Mouse (Mus musculus) limb, embryonic 11.5 days (tissue): Measurements from ENCODE around the gene Lmntd1. TPM values are rescaled to one million over a fixed set of nuclear protein-coding genes. Genes with fewer than 3 reads are reported as not detected.

Experiments
- ATAC-seq: fragments of 200-750 bp; cut with Nextera tagmentation; 2 replicates; pipeline ENCODE4 v1.8.0; 2017; ENCODE audit warnings: low read depth; ENCODE audit not compliant: insufficient number of reproducible peaks, low FRiP score, low TSS enrichment
- DNase-seq: peaks from one replicate; pipeline ENCODE4 v3.0.0-alpha.2; 2015; ENCODE audit warnings: low spot score
- H3K27ac ChIP-seq: fragments of 300-500 bp; sonication (generic); replicated peaks from 2 replicates; pipeline ENCODE4 v1.5.1; 2014; ENCODE audit warnings: low read depth, mild to moderate bottlenecking, low read length
- H3K27me3 ChIP-seq: fragments of 300-500 bp; sonication (generic); 2 replicates; pipeline ENCODE4 v1.6.1; 2014; ENCODE audit warnings: mild to moderate bottlenecking, low read length, mixed read lengths; ENCODE audit not compliant: control insufficient read depth, insufficient read depth
- H3K36me3 ChIP-seq: fragments of 300-500 bp; sonication (generic); 2 replicates; pipeline ENCODE4 v1.6.1; 2014; ENCODE audit warnings: mild to moderate bottlenecking, low read length, moderate library complexity, mixed read lengths; ENCODE audit not compliant: control insufficient read depth, insufficient read depth
- H3K4me1 ChIP-seq: fragments of 300-500 bp; sonication (generic); 2 replicates; pipeline ENCODE4 v1.6.1; 2014; ENCODE audit warnings: low read length, mixed read lengths; ENCODE audit not compliant: control insufficient read depth, insufficient read depth
- H3K4me2 ChIP-seq: fragments of 300-500 bp; sonication (generic); 2 replicates; pipeline ENCODE4 v1.6.1; 2014; ENCODE audit warnings: low read depth, mild to moderate bottlenecking, moderate library complexity; ENCODE audit not compliant: severe bottlenecking
- H3K4me3 ChIP-seq: fragments of 300-500 bp; sonication (generic); 2 replicates; pipeline ENCODE4 v1.5.1; 2014; ENCODE audit warnings: low read depth, low read length
- H3K9ac ChIP-seq: fragments of 300-500 bp; sonication (generic); 2 replicates; pipeline ENCODE4 v1.6.1; 2014; ENCODE audit warnings: mild to moderate bottlenecking, low read length
- H3K9me3 ChIP-seq: fragments of 300-500 bp; sonication (generic); 2 replicates; pipeline ENCODE4 v1.6.1; 2016; ENCODE audit warnings: low read length; ENCODE audit not compliant: control insufficient read depth
- WGBS: fragments of 180-500 bp; shearing (Covaris S2); extraction: QIAGEN DNeasy Blood & Tissue Kit; methylation state at CpG from one replicate; pipeline ENCODE4 v1.1.7; 2014; 5-methylcytosine and 5-hydroxymethylcytosine counted together
- polyA plus RNA-seq: library from polyadenylated mRNA; unstranded; fragments of >200 nt; fragmentation: Nextera tagmentation; extraction: Ambion mirVana; gene quantifications from 2 replicates; pipeline ENCODE4 v1.2.1, GENCODE M21; 2014

Lmntd1 gene
- polyA plus RNA-seq, 1 experiment from 2014 or later, result 0.37 TPM

DNA sequence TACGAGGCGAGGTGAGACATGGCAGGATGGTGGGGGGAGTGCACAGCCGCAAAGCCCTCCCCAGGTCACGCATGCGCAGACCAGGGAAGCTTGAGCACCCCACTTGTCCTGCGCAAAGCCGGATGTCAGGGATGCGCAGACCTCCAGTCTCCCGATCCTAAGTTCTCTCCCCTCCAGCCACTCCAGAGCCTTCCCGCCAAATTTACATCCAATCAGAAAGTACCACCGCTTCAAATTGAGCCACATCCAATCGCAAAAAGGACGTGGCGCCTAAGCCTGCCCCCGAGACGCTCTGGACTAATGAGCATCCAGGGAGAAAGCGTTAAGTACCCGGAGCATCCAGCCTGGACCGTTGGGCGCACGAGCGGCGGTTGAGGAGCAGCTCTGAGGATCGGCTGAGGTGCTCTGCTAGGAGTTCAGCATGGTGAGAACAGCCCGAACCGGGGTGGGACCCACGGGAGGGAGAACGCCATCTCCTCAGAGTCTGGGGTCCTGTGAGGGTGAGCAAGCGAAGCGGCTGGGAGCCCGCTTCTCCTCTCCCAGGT is 1.6 kb upstream of the Lmntd1 start, which contains the start of gene Tuba3b:
Gene Tuba3b, plus strand, starts transcription at position 92 of the 545 bp plus-strand sequence.
- H3K4me1 ChIP-seq, result no peaks in the 10 kb centered on the region
- WGBS, result 96% methylated on average over 31 of the region's 31 CpGs
- H3K4me3 ChIP-seq, result no peak within 1 kb of the TSS
- H3K36me3 ChIP-seq, result no peaks in the 10 kb centered on the region
- no peak for ATAC-seq
- H3K9ac ChIP-seq, result no peak within 1 kb of the TSS
- no peak within 1 kb of the TSS for H3K4me2 ChIP-seq
- no peaks in the 10 kb centered on the region for H3K9me3 ChIP-seq
- no peaks in the 10 kb centered on the region for H3K27me3 ChIP-seq
- DNase-seq, result no peak
- no peak within 1 kb of the TSS for H3K27ac ChIP-seq

GRCm38 (mm10) chr6:145612611-145613010 is 1.5 kb downstream of the Lmntd1 start:
- DNase-seq (no peak), ATAC-seq (no peak)
- no peaks in the 10 kb centered on the region for H3K9me3 ChIP-seq
- no peak overlapping the region for H3K4me2 ChIP-seq
- no peak overlapping the region for H3K27ac ChIP-seq
- no peak overlapping the region for H3K9ac ChIP-seq
- H3K4me3 ChIP-seq, result no peak overlapping the region
- H3K36me3 ChIP-seq, result no peaks in the 10 kb centered on the region
- 91% methylated on average over 3 of the region's 3 CpGs for WGBS
- no peaks in the 10 kb centered on the region for H3K4me1 ChIP-seq
- H3K27me3 ChIP-seq, result no peaks in the 10 kb centered on the region

- H3K27me3 ChIP-seq, result no peaks in the 10 kb centered on the region
- WGBS, result 91% methylated on average over 5 of the region's 5 CpGs
Measured at GRCm38 (mm10) chr6:145610901-145611300, 3.2 kb downstream of the Lmntd1 start.

DNA sequence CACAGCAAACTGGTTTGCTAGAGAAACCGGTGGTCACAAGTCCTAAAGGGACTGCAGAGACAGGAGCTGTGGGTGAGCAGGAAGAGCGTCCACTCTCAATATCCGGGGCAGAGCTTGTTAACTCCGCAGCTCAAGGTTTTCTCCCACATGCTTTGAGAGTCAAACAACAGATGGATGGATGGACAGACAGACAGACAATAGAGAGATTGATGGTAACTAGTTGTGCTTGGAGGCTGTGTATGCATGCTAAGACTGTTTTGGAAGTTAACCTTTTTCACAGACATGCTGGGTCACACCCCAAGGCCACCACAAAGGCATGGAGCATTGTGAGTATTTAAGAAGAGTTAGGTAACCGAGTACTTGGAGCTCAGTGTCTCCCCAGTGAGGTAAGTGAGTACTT is 5.4 kb downstream of the Lmntd1 start:
- Histone ChIP-seq H3K9me3 (no peaks in the 10 kb centered on the region), H3K4me2 (no peak overlapping the region), H3K9ac (no peak overlapping the region), H3K36me3 (no peaks in the 10 kb centered on the region), H3K4me1 (peaks cover 20% of the 10 kb centered on the region), H3K4me3 (no peak overlapping the region), H3K27ac (no peak overlapping the region), H3K27me3 (no peaks in the 10 kb centered on the region)
- WGBS, result 91% methylated on average over 5 of the region's 5 CpGs
- ATAC-seq (no peak), DNase-seq (no peak)

More at GRCm38 (mm10) chr6:145610901-145611300, 3.2 kb downstream of the Lmntd1 start:
- Histone ChIP-seq H3K4me1 (peaks cover 6% of the 10 kb centered on the region; the same call in 1 of the 2 replicates), H3K36me3 (no peaks in the 10 kb centered on the region), H3K4me3 (no peak overlapping the region), H3K9ac (no peak overlapping the region), H3K27ac (no peak overlapping the region), H3K9me3 (no peaks in the 10 kb centered on the region), H3K4me2 (no peak overlapping the region)
- no peak for ATAC-seq
- no peak for DNase-seq

- DNase-seq (no peak), ATAC-seq (no peak)
- Histone ChIP-seq H3K4me1 (peaks cover 20% of the 10 kb centered on the region), H3K9ac (no peak overlapping the region), H3K27ac (no peak overlapping the region), H3K9me3 (no peaks in the 10 kb centered on the region), H3K27me3 (no peaks in the 10 kb centered on the region), H3K36me3 (no peaks in the 10 kb centered on the region), H3K4me2 (no peak overlapping the region), H3K4me3 (no peak overlapping the region)
- WGBS, result 92% methylated on average over 4 of the region's 4 CpGs
Measured at GRCm38 (mm10) chr6:145607746-145608145, 6.4 kb downstream of the Lmntd1 start.

GRCm38 (mm10) chr6:145605203-145605602 is 8.9 kb downstream of the Lmntd1 start:
- Histone ChIP-seq H3K9ac (no peak overlapping the region), H3K4me2 (no peak overlapping the region), H3K36me3 (no peaks in the 10 kb centered on the region), H3K27me3 (no peaks in the 10 kb centered on the region), H3K27ac (no peak overlapping the region), H3K4me1 (peaks cover 27% of the 10 kb centered on the region), H3K4me3 (no peak overlapping the region), H3K9me3 (no peaks in the 10 kb centered on the region; the same call in 1 of the 2 replicates)
- peak; percentile 51 for DNase-seq
- ATAC-seq, result 0 out of 2 replicates have a peak, but pooled peaks have one; percentile 9
- WGBS, result 9% methylated on average over 3 of the region's 3 CpGs

DNA sequence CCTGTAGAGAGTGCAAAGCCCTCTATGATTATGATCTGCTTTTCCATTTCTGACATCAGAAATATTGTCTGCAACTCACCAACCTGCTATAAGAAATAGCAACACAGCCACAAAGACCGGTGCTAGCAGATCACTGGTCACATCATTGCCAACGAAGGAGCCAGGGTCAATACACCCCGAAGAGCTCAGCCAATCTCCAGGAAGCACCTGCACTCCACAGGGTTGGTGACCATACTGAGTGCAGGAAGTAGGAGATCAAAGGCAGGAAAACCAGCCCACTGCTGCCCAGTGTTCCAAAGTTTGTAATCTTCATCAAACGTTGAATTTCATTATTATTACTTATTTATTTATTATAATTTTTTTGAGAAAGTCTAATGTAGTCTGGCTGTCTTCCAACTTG is 9.5 kb downstream of the Lmntd1 start:
- WGBS, result 32% methylated on average over 4 of the region's 4 CpGs
- peaks cover 27% of the 10 kb centered on the region for H3K4me1 ChIP-seq

GRCm38 (mm10) chr6:145604126-145604525 is 10.0 kb downstream of the Lmntd1 start:
- Histone ChIP-seq H3K9me3 (no peaks in the 10 kb centered on the region; the same call in 1 of the 2 replicates), H3K9ac (no peak overlapping the region), H3K27ac (no peak overlapping the region), H3K4me2 (no peak overlapping the region), H3K36me3 (no peaks in the 10 kb centered on the region), H3K4me1 (peaks cover 27% of the 10 kb centered on the region), H3K27me3 (no peaks in the 10 kb centered on the region), H3K4me3 (no peak overlapping the region)
- WGBS, result 43% methylated on average over 2 of the region's 2 CpGs
- no peak for DNase-seq
- ATAC-seq, result no peak

More for the DNA sequence above, 9.5 kb downstream of the Lmntd1 start:
- DNase-seq (peak; percentile 35), ATAC-seq (no peak)
- H3K4me2 ChIP-seq, result no peak overlapping the region
- H3K36me3 ChIP-seq, result no peaks in the 10 kb centered on the region
- no peak overlapping the region for H3K27ac ChIP-seq
- no peaks in the 10 kb centered on the region; the same call in 1 of the 2 replicates for H3K9me3 ChIP-seq
- H3K4me3 ChIP-seq, result no peak overlapping the region
- H3K27me3 ChIP-seq, result no peaks in the 10 kb centered on the region
- no peak overlapping the region for H3K9ac ChIP-seq
